Mouse (Mus musculus) right cerebral cortex, postnatal 10 days (tissue): Measurements from ENCODE around the gene Gss.
A peak's percentile ranks its signal among the peaks of the same experiment; 100 is the strongest.
"Not testable (repeated sequence)": the region's sequence is repeated elsewhere in the genome, so short reads cannot be mapped to it uniquely, and the experiment has no call there.

Experiments
- DNase-seq, 2 experiments: peaks; one replicate each; pipeline ENCODE4 v3.0.0; 2021; ENCODE audit warnings: low spot score in 2 of 2

The Gss gene

DNA sequence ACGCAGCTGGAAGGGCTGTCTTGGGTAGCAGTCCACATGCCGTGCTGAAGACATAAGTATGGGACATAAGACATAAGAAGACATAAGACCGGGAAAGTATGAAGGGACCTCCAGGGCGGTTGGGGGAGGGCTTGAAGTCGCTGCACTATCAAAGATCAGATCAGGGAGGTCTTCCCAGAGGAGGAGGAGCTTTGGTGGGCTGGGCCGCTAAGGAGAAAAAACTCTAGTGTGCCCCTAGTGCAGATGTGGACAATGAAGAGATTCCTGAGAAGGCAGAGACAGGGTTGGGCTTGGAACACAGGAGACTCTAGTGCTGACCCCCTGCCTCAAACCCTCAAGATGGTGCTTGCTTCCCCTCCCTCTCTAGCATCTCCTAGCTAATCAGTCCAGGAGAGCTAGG lies 24.4 kb upstream of the Gss start:
- no peak for DNase-seq

DNA sequence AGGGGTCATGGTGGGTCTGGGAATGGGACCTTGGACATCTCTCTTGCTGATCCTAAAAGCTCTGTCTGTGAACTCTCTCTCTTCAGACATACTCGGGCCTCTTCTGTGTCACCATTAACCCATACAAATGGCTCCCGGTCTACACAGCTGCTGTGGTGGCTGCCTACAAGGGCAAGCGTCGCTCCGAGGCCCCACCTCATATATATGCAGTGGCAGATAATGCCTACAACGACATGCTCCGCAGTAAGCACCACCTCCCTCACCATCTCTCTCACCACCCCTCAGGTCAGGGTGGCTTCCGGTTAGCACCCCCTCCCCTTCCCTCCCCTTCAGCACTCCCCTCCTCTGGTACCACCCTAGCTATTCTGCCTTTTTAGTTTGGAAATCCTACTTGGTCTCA lies 21.3 kb upstream of the Gss start:
- no peak for DNase-seq

DNA sequence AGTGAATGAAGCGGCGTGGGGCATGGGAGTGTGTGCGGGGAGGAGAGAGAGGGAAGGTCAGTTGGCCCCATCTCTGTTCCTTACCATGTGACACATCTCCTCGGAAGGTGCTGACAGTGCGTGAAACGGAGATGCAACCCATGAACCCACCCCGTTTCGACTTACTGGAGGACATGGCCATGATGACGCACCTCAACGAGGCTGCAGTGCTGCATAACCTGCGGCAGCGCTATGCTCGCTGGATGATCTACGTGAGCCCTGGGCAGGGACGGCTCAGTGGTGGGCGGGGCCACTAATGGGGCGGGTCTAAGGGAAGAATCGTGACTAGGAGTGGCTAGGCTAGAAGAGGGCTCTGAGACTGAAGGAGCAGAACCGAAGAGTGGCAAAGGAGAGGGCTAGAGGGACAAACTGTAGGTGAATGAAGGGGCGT lies 20.7 kb upstream of the Gss start:
- DNase-seq, result no peak

GRCm38 (mm10) chr2:155611834-155612550 lies 19.4 kb upstream of the Gss start:
- DNase-seq, result no peak

GRCm38 (mm10) chr2:155610978-155611377 lies 18.4 kb upstream of the Gss start, which contains the start of gene Myh7b:
Gene Myh7b, plus strand, starts transcription at chr2:155611212.
- no peak for DNase-seq

DNA sequence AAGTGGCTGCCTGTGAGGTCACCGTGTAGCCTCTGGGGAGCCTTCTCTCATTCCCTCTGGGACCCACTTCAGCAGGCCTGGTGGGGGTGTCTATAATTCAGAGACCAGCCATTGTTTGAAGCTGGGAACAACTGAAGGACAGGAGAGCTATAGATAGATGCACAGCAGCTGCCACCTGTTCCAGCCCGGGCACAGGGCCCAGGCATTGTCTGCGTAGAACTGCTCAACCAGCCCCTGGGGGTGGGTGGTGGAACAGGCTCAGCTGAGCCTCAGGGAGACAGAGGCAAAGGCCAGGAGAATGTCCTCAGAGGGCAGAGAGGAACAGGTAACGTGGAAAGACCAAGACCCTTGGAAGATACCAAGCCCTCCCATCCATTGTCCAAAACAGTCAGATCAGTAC lies 13.8 kb upstream of the Gss start:
- DNase-seq, result peak in 1 of 2 experiments; percentile 49

- DNase-seq, result not testable (repeated sequence)
Measured at GRCm38 (mm10) chr2:155605236-155605589, 12.6 kb upstream of the Gss start.

- DNase-seq, result no peak
Measured at GRCm38 (mm10) chr2:155604560-155605235, 12.1 kb upstream of the Gss start.

DNA sequence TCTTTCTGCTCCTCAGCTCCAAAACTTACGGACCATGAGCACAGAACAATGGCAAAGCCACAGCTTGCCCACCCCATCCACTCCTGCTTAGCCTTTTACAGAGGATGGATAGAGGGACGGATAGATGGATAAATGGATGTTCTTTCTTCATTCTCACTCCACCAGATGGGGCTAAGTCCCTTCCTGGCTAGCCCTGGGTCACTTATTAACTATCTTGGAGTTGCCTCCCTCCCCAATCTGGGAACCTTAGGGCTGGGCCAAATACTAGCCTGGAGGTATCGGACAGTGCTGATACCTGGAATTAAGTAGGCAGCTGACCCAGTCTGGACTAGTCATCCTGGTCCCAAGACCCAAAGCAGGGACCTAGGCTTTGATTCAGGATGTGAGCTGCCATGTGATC lies 11.1 kb upstream of the Gss start:
- no peak for DNase-seq

- no peak for DNase-seq
Measured at GRCm38 (mm10) chr2:155595516-155595915, 2.9 kb upstream of the Gss start.

DNA sequence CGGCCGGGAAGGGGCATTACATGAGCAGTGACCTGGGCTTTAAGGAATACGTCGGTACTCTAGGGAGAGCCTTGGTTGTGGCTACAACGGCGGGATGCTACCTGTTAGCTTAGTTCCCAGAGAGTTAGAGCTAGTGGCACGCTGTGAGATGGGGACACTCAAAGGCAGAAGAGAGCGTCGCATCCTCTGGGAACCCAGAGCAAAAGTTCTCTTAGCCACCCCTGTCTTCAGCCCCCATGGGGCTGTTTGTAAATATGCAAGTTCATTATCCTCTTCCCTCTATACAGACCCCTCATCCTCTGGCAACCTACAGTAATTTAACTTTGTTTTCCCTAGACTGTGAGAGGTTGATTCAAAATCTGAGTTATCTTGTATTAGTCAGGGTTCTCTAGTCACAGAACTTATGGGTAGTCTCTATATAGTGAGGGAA lies 259 bp upstream of the Gss start:
- DNase-seq, result no peak

- DNase-seq, result no peak
Measured at GRCm38 (mm10) chr2:155591676-155592075, 934 bp downstream of the Gss start.

DNA sequence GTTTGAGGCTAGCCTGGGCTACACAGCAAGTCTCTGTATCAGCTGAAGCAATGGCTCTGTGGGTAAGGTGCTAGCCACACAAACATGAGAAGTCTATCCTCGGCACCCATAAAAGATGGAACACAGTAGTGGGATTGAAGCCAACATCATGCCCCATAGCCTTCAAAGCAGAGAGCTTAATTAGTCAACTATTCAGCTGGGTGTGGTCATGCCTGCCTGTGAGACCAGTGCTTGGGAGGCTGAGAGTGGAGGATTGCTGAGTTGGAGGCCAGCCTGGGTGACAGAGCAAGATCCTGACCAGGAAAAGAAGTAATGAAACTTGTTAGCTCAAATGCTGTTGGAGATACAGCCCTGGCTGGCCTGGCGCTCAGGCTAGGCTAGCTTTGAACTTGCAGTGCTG lies 1.7 kb downstream of the Gss start:
- no peak for DNase-seq

DNA sequence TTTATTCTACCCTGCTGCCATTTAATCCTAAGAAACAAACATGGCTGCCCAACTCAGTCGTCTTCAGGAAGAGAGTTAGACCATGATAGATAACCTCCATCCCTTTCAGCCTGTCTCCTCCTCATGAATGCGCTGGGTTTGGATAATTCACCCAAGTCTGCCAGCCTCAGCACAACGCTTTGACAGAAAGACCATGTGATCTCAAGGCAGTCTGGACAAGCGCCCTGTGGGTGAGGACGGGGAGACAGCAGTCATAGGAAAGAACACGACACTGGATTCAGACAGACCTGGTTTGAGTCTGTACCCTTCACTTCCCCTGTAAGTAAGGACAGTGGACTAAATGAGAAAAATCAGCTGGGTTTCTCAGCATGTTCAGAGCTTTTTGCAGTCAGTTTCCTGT lies 3.1 kb downstream of the Gss start:
- DNase-seq, result no peak

DNA sequence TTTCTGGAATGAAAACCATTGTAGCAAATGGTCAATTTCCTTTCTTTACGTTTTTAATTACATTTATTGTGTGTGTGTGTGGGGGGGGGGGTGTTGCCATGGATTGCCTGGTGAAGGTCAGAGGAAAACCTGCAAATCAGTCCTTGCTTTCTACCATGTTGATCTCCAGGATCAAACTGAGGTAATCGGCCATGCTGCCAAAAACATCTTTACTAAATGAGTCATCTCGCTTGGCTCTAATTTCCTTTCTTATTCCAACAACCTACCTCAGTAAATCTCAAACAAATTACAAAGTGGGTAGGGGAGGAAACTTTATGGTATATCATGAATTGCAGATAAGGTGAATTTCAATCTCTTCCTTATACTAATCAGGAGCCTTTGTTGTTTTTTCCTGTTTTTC lies 4.5 kb downstream of the Gss start:
- no peak for DNase-seq

DNA sequence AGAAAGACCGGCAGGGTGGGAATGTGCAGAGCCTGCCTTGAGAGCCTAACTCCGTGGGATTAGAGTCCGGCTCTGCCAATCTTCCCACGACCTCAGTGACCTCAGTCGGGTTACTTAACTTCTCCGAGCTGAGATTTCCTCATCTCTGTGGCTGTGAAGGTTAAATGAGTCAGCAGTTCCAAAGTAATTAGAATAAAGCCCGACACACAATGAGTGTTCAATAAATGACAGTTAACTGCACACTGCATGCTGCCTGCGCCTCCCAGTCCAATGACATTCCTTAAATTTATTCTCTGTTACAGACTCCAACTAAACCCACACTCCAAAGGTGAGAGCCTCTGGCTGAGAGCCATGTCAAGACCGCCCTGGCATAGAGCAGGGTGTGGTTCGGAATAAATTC lies 7.1 kb downstream of the Gss start:
- no peak for DNase-seq

DNA sequence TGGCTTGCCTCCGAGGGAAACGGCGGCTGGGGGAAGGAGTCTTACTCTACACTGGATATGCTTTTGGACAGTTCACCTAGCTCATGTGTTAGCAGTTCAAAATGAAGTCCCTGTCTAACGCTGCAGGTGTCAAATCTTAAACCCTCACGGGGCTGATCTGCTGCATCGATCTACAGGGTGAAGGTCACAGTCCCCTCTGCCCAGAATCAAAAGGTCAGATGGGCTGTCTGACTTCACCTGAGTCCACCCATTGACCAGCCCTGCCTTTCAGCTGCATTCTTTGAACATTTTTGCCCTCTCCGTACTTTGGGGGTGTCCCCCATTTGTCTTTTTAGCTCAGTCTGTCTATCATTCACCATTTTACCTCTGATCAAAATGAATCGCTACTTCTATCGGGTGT lies 7.5 kb downstream of the Gss start:
- DNase-seq, result no peak

GRCm38 (mm10) chr2:155583927-155584530 lies 8.6 kb downstream of the Gss start:
- peak; percentile 49 to 70 for DNase-seq

DNA sequence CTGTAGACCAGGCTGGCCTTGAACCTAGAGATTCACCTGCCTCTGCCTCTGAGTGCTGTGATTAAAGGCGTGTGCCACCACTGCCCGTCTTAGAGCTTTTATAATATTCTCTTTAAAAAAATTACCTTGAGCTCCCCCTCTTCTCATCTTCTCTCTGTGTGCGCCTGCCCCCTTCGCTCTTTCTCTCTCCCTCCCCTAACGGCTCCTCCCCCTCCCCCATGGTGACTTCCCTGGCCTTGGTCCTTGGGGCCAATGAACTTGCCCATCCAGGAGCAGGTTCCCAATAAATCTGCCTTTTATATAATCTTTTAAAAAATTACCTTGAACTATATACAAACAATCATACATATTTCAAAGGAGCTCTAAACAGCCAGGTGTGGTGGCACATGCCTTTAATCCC lies 9.6 kb downstream of the Gss start:
- DNase-seq, result no peak

DNA sequence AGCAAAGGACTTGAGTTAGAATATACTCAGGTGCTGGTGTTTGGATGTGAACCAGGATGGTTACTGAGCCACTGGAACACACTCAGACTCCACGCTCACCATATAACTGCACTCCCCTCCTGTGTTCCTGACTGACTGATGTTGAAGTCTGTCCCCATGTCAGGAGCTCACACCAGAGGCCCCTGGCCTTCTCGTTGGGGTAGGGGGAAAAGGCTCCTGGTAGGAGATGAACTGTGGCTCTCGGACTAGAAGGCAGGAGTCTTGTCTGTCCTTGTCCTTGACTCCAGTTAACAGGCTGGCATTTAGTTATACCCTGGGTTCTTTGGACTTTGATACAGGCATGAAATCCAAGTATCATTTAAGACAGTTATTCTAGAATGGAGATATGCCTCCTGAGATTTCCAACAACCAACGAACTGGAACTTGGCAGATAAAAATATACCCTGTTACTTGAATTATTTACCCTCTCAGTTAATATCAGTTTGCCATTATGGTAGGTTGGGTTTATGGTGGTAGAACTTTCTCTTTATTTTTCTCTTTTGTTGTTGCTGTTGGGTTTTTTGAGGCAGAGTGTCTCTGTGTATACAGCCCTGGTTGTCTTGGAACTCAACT lies 10.1 kb downstream of the Gss start:
- DNase-seq, result no peak

- DNase-seq, result no peak
Measured at GRCm38 (mm10) chr2:155580331-155580730, 12.3 kb downstream of the Gss start.

DNA sequence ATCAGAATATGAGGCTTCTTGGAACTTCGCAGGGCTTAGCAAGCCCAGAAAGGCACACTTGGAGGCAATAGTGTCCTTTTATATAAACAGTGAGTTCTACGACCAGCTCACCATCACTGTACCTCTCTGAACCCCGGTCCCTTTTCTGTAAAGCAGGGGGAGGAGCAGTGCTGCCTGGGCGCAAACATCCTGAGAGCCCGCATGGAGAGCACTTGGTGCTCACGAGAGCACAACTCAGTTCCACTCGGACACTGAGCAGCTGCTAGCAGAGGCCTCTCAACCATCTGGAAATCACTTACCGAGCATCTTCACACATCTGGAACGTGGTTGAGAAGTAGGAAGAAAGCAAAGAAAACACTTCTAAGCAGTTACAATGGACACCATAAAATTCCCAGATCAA lies 16.0 kb downstream of the Gss start:
- DNase-seq, result no peak

GRCm38 (mm10) chr2:155574700-155575099 lies 17.9 kb downstream of the Gss start:
- DNase-seq, result peak; percentile 53 to 56
